Mouse (Mus musculus): ENCODE data around the gene Rcor2.

The Rcor2 gene

GRCm38 (mm10) chr19:7294098-7294876 lies 27.2 kb downstream of the Rcor2 start:
- DNase-seq (ENCODE audit: low read depth): no peak

DNA sequence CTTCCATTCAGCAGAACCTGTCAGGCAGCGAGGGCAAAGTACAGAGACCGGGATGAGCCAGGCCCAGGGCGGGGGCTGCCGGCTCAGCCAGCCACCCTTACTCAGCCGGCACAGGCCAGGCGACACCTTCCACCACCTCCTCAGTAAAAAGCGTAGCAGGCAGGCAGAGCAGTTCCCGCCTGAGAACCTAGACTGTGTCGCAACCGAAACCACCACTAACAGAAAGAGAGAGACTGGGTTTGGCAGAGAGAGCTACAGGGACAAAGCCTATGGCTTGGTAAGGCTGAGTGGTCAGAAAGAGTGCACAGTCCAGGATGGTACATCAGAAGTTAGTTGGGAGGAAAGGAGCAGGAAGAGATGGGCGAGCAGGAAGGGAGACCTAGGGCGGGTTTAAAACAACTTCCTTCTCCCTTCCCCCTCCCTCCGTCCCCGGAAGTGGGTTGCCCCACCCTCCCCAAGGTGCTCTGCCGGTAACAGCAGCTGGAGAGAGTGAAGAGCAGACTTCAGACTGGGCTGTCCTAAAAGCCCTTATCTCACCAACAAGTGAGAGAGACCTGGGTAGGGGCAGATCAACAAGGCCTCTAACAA lies 28.0 kb downstream of the Rcor2 start:
- DNase-seq (ENCODE audit: low read depth): no peak

GRCm38 (mm10) chr19:7295959-7296358 lies 28.8 kb downstream of the Rcor2 start:
- DNase-seq (ENCODE audit: low read depth): no peak

DNA sequence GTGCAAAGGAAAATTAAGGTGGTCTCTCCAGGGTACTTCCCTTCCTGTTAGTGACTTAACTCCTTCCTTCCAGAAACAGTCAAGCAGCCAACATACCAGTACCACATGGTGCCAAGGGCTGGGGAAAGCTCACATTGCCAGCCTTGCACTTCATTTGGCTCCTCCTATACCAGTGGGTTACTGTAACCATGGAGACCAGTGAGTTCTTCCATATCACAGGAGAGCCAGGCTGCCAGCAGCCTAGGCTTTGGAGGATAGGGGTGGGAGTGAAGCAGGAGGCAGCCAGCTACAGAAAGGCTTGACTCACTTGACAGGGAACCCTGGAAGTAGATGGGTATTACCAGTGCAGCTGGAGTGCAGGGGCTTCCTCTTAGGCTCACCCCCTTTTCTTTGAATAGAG lies 31.9 kb downstream of the Rcor2 start:
- no peak for DNase-seq (ENCODE audit: low read depth)

GRCm38 (mm10) chr19:7300078-7300477 lies 33.0 kb downstream of the Rcor2 start:
- no peak for DNase-seq (ENCODE audit: low read depth)

DNA sequence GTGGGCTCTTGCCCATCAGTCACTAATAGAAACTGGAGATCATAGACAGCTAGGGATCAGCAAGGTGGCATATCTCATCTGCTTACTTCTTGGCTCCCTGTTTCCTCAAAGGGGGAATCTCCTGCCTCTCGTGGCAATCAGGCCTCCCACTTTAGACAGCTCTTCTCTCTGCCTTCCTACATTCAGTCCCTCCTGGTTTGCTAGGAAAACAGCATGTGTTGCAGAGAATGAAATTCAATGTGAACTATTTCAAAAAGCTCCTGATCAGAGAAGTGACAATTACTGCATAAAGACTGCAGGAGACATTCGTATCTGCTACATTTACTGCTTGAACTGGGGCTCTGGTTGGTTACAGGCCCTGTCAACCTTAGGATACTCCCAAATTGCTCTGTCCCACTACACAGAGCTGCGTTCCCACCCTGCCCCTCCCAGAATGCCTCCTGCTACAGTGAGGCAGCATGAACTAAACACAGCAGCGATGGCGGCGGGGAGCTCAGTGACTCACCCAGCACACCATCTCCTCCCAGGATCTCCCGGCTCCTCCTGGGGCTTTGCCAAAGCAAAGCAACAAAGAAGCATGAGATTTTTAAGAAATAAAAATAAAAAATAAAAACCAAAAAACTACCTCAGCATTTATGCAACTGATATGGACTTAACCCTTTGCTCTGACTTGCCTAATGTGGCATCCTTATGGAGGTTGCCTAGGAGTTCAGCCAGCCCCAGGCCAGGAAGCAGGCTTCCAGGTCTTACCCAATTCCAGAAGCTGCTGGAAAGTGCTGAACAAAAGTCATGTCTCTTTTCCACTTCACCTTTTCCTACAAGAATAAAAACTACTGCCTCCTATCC lies 34.7 kb downstream of the Rcor2 start:
- DNase-seq (ENCODE audit: low read depth): peak; percentile 82

GRCm38 (mm10) chr19:7302493-7302797 lies 35.3 kb downstream of the Rcor2 start:
- peak; percentile 77 for DNase-seq (ENCODE audit: low read depth)

GRCm38 (mm10) chr19:7303796-7304195 lies 36.7 kb downstream of the Rcor2 start:
- DNase-seq (ENCODE audit: low read depth): no peak

GRCm38 (mm10) chr19:7304801-7305200 lies 37.7 kb downstream of the Rcor2 start:
- peak; percentile 59 for DNase-seq (ENCODE audit: low read depth)

DNA sequence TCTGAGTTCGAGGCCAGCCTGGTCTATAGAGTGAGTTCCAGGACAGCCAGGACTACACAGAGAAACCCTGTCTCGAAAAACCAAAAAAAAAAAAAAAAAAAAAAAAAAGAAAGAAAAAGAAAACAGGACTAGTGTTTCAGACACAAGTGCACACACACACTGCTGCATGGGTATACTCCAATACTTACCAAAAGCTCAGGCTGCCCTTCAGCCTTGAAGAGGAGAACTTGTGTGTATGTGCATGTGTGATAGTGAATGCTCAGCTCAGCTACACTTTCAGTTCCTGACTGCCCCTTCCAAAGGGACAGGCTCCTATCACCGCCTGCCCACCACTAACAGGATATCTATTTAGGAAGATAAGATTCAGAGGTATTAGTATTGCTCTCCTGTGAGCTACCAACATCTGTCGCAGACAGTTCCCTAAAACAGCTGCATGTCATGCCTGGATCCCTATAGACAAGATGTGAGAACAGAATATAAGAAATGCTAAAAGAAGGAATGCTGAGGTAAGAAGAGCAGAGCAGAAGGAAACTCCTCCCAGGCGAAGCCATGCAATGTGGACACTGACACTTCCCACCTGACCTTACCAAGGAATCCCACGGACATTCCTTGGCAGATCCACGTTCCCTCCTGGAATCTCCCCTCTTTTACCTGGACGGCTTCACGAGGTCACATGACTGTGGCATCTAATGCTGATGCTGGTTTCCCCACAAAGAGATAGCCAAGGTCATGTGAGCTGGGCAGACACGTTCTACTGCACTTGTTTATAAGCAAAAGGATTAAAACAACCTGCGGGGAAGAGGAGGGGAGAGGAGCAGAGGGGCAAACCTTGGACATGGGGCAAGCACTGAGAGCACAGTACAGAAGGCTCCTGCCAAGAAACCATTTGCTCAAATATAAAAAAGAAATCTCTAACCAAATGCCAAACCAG lies 38.5 kb downstream of the Rcor2 start:
- no peak for DNase-seq (ENCODE audit: low read depth)

- DNase-seq (ENCODE audit: low read depth): peak; percentile 50
Measured at GRCm38 (mm10) chr19:7306968-7307367, 39.8 kb downstream of the Rcor2 start.

GRCm38 (mm10) chr19:7307995-7308770 lies 41.1 kb downstream of the Rcor2 start:
- DNase-seq (ENCODE audit: low read depth): no peak

GRCm38 (mm10) chr19:7309738-7310330 lies 42.7 kb downstream of the Rcor2 start:
- no peak for DNase-seq (ENCODE audit: low read depth)

- peak; percentile 55 for DNase-seq (ENCODE audit: low read depth)
Measured at GRCm38 (mm10) chr19:7310704-7311103, 43.6 kb downstream of the Rcor2 start.

DNA sequence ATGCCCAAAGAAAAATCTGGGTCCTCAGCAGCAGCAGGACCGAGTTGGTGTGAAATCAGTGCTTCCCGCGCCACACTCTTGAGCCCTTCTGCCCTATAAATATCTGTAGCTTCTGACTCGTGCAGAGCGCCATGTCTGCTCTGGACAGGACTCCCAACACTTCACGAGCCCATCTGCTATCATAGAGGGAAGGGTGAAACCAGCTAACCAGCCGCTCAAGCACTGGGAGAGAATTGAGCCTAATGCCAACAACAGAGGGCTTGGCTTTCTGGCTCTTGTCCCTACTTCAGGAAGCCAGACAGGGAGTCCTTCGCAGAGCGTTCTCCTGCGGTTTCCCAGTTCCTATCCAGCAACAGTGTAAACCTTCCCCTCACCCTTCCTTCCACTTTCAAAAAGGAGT lies 44.2 kb downstream of the Rcor2 start:
- peak; percentile 42 for DNase-seq (ENCODE audit: low read depth)

DNA sequence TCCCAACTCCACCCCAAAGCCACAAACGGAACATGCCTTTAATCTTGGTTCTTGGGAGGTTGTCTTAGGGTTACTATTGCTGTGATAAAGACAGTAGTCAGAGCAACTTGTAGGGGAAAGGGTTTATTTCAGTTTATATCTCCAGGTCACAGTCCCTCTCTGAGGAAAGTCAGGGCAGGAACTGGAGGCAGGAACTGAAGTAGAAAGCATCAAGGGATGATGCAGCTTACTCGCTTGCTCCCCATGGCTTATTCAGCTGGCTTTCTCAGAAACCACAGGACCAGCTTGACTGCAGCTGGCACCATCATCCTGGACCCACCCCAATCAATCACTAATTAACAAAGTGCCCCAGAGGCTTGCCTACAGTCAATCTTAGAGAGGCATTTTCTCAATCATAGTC lies 46.5 kb downstream of the Rcor2 start:
- DNase-seq (ENCODE audit: low read depth): no peak

GRCm38 (mm10) chr19:7314976-7315586 lies 48.0 kb downstream of the Rcor2 start:
- peak; percentile 21 for DNase-seq (ENCODE audit: low read depth)

- DNase-seq (ENCODE audit: low read depth): no peak
Measured at GRCm38 (mm10) chr19:7315587-7315984, 48.5 kb downstream of the Rcor2 start.

- DNase-seq (ENCODE audit: low read depth): no peak
Measured at GRCm38 (mm10) chr19:7316822-7317221, 49.7 kb downstream of the Rcor2 start.

- no peak for DNase-seq (ENCODE audit: low read depth)
Measured at GRCm38 (mm10) chr19:7317716-7318115, 50.6 kb downstream of the Rcor2 start.
